Mouse (Mus musculus) lung, adult 2 months (tissue): ENCODE results near the gene Abi3bp.

Source experiments
- CTCF ChIP-seq: fragments of 200-500 bp; IDR thresholded peaks from 2 replicates; pipeline ENCODE4 v1.5.1; 2011; ENCODE audit warnings: mild to moderate bottlenecking, low read length, control low read depth; ENCODE audit not compliant: insufficient read depth
- POLR2A ChIP-seq: fragments of 200-500 bp; IDR thresholded peaks from 2 replicates; pipeline ENCODE4 v1.6.1; 2011; ENCODE audit warnings: low read depth, mild to moderate bottlenecking, control low read depth, low read length, borderline replicate concordance; ENCODE audit errors: extremely low read depth

- no peak for TF ChIP-seq CTCF
- TF ChIP-seq POLR2A: no peak
These were observed 209.1 kb downstream of the Abi3bp start for GRCm38 (mm10) chr16:56686747-56687146.
